Mouse (Mus musculus) forebrain, embryonic 14.5 days (tissue): ENCODE measurements at regions not wholly inside any gene's neighbourhood (a gene's known extent, or its start where the extent isn't known, plus 50 kb on each side); places are given as distances from the start of the nearest gene placed in this dataset.

Source experiments
- ATAC-seq: fragments of 200-750 bp; cut with Nextera tagmentation; 2 replicates; pipeline ENCODE4 v1.8.0; 2017; ENCODE audit warnings: mild to moderate bottlenecking, moderate library complexity
- DNase-seq: peaks from one replicate; pipeline ENCODE4 v3.0.0-alpha.2; 2015; ENCODE audit warnings: low spot score
- H3K27ac ChIP-seq: fragments of 300-500 bp; sonication (generic); 2 replicates; pipeline ENCODE4 v1.5.1; 2014; ENCODE audit warnings: low read depth, mild to moderate bottlenecking, control low read depth, low read length, moderate library complexity
- H3K27me3 ChIP-seq: fragments of 300-500 bp; sonication (generic); replicated peaks from 2 replicates; pipeline ENCODE4 v1.6.1; 2014; ENCODE audit warnings: low read length, control low read depth, mixed read lengths; ENCODE audit not compliant: control insufficient read depth, insufficient read depth
- H3K36me3 ChIP-seq: fragments of 300-500 bp; sonication (generic); 2 replicates; pipeline ENCODE4 v1.6.1; 2014; ENCODE audit warnings: low read length, control low read depth; ENCODE audit not compliant: control insufficient read depth, insufficient read depth
- H3K4me1 ChIP-seq: fragments of 300-500 bp; sonication (generic); 2 replicates; pipeline ENCODE4 v1.6.1; 2014; ENCODE audit warnings: antibody characterized with exemption, low read length, control low read depth; ENCODE audit not compliant: control insufficient read depth, insufficient read depth
- H3K4me2 ChIP-seq: fragments of 300-500 bp; sonication (generic); 2 replicates; pipeline ENCODE4 v1.6.1; 2014; ENCODE audit warnings: mild to moderate bottlenecking, control low read depth, low read length
- H3K4me3 ChIP-seq: fragments of 300-500 bp; sonication (generic); 2 replicates; pipeline ENCODE4 v1.5.1; 2014; ENCODE audit warnings: low read depth, low read length, control low read depth
- H3K9ac ChIP-seq: fragments of 300-500 bp; sonication (generic); 2 replicates; pipeline ENCODE4 v1.6.1; 2014; ENCODE audit warnings: mild to moderate bottlenecking, low read length, control low read depth, moderate library complexity
- H3K9me3 ChIP-seq: fragments of 300-500 bp; sonication (generic); replicated peaks from 2 replicates; pipeline ENCODE4 v1.6.1; 2016; ENCODE audit warnings: low read length, control low read depth, mixed read lengths; ENCODE audit not compliant: control insufficient read depth
- WGBS: fragments of 180-500 bp; shearing (Covaris S2); extraction: QIAGEN DNeasy Blood & Tissue Kit; methylation state at CpG from one replicate; pipeline ENCODE4 v1.1.7; 2014; 5-methylcytosine and 5-hydroxymethylcytosine counted together

DNA sequence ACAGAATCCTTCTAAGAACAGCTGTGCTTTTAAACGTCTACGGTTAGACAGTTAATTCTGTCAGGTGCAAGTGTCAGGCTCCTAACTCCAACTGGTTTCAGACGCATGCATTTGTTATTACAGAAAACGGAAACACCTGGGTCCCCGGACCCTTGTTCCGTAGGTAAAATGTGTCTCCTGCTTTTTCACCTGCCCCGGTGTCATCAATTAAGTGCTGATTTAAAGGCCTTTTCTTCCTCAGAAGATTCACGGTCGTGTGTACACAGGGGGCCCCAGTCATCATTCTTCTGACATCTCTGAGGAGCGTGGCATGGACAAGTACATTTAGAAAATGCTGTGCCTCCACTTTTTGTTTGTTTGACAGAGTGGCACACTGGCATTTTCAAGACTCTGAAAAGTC, 435.1 kb downstream of the Rps24 start:
- no peak overlapping the region for H3K4me2 ChIP-seq
- H3K36me3 ChIP-seq = no peaks in the 10 kb centered on the region
- ATAC-seq (no peak), DNase-seq (no peak)
- H3K27me3 ChIP-seq = no peaks in the 10 kb centered on the region
- H3K4me1 ChIP-seq = peaks cover 2% of the 10 kb centered on the region; the same call in 1 of the 2 replicates
- H3K27ac ChIP-seq = no peak overlapping the region
- H3K9ac ChIP-seq = no peak overlapping the region
- no peak overlapping the region for H3K4me3 ChIP-seq
- no peaks in the 10 kb centered on the region for H3K9me3 ChIP-seq
- WGBS = 86% methylated on average over 10 of the region's 10 CpGs

DNA sequence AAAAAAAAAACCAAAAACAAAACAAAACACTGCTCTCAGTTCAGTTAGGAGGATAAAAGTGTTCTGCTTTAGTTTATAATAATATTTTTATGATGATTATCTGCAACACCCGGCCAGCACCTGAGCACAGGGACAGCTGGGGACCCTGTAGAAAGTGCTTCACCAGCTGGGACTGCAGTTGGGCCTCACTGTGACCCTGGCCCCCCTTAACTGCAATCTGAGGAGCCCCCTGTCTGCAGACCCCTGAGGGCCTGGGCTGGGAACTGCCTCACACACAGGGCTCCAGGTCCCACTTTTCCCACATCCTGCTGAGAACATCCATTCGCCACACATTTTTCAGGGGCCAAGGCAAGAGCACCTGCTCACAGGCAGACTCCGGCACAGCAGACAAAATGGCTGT, 437.6 kb downstream of the Rps24 start:
- 75% methylated on average over 3 of the region's 3 CpGs for WGBS
- no peak overlapping the region for H3K9ac ChIP-seq
- peaks cover 2% of the 10 kb centered on the region; the same call in 1 of the 2 replicates for H3K4me1 ChIP-seq
- H3K27ac ChIP-seq = no peak overlapping the region
- no peak overlapping the region for H3K4me2 ChIP-seq
- no peaks in the 10 kb centered on the region for H3K36me3 ChIP-seq
- H3K4me3 ChIP-seq = no peak overlapping the region
- no peak for ATAC-seq
- H3K9me3 ChIP-seq = no peaks in the 10 kb centered on the region
- DNase-seq = no peak
- no peaks in the 10 kb centered on the region for H3K27me3 ChIP-seq

DNA sequence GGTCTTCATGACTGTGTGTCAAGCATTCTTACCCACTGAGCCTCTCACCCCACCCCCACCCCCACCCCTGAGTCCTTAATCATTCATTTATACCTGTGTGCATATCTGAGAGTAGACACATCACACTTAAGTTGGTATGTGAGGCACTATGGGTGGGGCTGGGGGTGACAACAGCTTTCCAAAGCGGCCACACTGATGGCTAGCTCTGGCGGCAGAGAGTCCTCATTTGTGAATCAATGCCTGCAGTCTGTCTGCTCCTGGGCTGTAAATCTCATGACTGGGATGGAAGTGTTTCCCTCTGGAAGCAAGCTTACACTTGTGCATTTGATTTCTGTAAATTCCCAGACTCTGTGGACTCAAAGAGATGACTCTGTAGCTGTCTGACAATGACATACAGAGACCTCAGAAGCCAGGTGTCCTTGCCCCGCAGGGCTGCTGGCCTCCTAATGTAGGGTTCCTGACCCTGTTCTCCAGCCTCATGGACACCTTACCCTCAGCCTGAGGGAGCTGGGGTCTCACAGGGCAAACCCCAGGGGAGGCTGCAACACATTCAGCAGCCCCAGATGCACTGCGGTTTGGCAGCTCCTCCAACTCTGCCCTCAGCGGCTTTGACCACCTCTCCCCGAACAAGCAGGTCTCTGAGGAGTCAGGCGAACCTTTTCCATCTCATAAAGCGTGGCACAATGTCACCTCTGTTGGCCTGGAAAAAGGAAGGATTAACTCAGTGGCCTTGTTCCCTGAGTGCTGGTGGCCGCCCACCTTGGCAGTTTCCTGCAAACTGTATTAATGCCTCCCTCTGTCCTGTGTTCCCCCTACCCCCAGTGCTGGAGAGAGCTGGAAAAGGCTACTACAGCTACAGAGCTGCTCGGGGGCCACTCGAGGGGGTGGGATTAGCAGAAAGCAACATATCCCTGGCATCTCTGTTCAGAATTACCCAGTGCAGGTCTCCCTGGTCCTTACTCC, 439.4 kb downstream of the Rps24 start:
- no peaks in the 10 kb centered on the region for H3K9me3 ChIP-seq
- DNase-seq = peak; percentile 7
- no peak overlapping the region for H3K4me3 ChIP-seq
- H3K4me1 ChIP-seq = peaks cover 2% of the 10 kb centered on the region; the same call in 1 of the 2 replicates
- H3K9ac ChIP-seq = no peak overlapping the region; the same call in 1 of the 2 replicates
- no peaks in the 10 kb centered on the region for H3K27me3 ChIP-seq
- ATAC-seq = no peak
- no peaks in the 10 kb centered on the region for H3K36me3 ChIP-seq
- 29% methylated on average over 11 of the region's 11 CpGs for WGBS
- H3K4me2 ChIP-seq = no peak overlapping the region
- no peak overlapping the region for H3K27ac ChIP-seq

DNA sequence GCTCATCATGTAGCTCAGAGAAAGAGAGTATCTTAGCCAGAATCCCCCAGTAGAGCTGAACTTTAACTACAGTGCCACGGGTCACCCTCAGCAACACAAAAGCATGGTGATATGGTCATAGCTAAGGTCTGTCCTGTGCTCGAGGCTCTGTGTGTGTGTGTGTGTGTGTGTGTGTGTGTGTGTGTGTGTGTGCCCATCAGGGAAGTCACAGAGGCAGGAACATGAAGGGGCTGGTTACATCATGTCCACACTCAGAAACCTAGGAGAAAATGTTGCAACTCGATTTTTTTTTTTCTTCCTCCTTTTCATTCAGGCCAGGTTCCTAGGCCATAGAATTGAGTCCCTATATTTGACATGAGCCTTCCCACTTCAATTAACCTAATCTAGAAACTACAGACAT, 441.8 kb downstream of the Rps24 start:
- no peaks in the 10 kb centered on the region for H3K27me3 ChIP-seq
- H3K9me3 ChIP-seq = no peaks in the 10 kb centered on the region
- no peak for ATAC-seq
- H3K4me1 ChIP-seq = peaks cover 2% of the 10 kb centered on the region; the same call in 1 of the 2 replicates
- H3K4me2 ChIP-seq = no peak overlapping the region
- no peak for DNase-seq
- no peak overlapping the region for H3K4me3 ChIP-seq
- WGBS = 82% methylated on average over 3 of the region's 3 CpGs
- H3K27ac ChIP-seq = no peak overlapping the region
- no peak overlapping the region for H3K9ac ChIP-seq
- H3K36me3 ChIP-seq = no peaks in the 10 kb centered on the region

DNA sequence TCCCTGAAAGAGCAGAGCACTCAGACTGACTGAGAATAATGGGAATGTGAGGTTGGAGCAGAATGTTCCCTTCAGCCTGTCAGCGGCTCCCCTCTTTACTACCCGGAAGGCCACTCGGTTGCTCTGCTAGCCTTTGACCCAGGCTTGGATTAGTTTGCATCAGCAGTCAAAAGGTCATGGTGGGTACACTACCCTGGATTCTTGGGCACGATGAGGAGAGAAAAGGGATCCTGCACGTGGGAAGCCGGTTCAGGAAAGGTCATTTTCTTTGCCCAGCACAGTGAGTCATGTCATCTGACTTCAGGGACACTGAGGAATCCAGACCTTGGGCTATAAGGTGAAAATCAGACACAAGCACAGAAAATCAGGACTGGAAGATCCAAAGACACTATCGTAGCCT, 443.3 kb downstream of the Rps24 start:
- Histone ChIP-seq H3K9me3 (no peaks in the 10 kb centered on the region), H3K4me1 (peaks cover 2% of the 10 kb centered on the region; the same call in 1 of the 2 replicates), H3K36me3 (no peaks in the 10 kb centered on the region), H3K27ac (no peak overlapping the region), H3K4me3 (no peak overlapping the region), H3K27me3 (no peaks in the 10 kb centered on the region), H3K9ac (no peak overlapping the region), H3K4me2 (no peak overlapping the region)
- no peak for DNase-seq
- WGBS = 75% methylated on average over 7 of the region's 7 CpGs
- no peak for ATAC-seq

DNA sequence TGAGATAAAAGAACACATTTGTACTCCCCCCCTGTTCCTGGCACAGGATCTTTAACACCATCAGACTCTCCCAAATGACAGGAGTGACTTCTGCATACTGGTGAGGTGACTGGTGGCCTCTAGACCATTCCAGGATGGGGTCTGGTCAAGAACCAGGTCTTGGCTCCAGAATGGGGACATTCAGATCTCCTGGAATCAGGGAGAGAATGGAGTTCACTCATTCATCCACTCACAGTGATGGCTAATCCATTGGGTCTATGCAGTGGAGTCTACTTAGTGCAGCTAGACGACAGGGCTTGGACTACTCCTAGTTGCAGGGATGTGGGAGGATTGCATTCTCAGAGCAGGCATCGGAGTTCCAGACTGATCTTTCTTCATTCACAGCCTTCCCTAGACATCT, 451.0 kb downstream of the Rps24 start:
- no peak for ATAC-seq
- Histone ChIP-seq H3K27me3 (no peaks in the 10 kb centered on the region), H3K9ac (no peak overlapping the region), H3K4me2 (no peak overlapping the region), H3K36me3 (no peaks in the 10 kb centered on the region), H3K27ac (no peak overlapping the region), H3K4me3 (no peak overlapping the region), H3K4me1 (peaks cover 8% of the 10 kb centered on the region), H3K9me3 (no peaks in the 10 kb centered on the region)
- WGBS = 85% methylated on average over 2 of the region's 2 CpGs
- DNase-seq = no peak

DNA sequence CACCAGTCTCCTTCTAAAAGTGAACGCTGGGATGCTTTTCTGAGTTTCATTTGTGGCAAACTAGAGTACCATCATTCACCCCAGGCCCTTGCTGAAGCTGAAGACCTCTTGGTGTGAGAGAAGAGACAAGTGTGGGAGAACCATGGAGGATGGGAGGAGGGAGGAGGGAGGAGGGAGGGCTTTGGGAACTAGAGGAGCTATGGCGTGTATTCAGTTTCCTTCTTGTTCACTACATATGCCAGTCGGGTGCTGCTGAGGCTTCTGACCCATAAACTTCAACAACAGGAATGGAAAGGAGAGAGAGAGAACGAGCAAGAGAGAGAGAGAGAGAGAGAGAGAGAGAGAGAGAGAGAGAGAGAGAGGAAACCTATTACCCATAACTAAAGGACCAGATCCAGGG, 452.1 kb downstream of the Rps24 start:
- H3K9me3 ChIP-seq = no peaks in the 10 kb centered on the region
- peak overlapping the region; percentile 45 for H3K27ac ChIP-seq
- DNase-seq = peak; percentile 17
- H3K36me3 ChIP-seq = no peaks in the 10 kb centered on the region
- no peak overlapping the region for H3K4me2 ChIP-seq
- H3K4me1 ChIP-seq = peaks cover 8% of the 10 kb centered on the region
- no peaks in the 10 kb centered on the region for H3K27me3 ChIP-seq
- peak; percentile 42; the same call in 1 of the 2 replicates for ATAC-seq
- WGBS = 55% methylated on average over 4 of the region's 4 CpGs
- H3K4me3 ChIP-seq = no peak overlapping the region
- H3K9ac ChIP-seq = no peak overlapping the region

DNA sequence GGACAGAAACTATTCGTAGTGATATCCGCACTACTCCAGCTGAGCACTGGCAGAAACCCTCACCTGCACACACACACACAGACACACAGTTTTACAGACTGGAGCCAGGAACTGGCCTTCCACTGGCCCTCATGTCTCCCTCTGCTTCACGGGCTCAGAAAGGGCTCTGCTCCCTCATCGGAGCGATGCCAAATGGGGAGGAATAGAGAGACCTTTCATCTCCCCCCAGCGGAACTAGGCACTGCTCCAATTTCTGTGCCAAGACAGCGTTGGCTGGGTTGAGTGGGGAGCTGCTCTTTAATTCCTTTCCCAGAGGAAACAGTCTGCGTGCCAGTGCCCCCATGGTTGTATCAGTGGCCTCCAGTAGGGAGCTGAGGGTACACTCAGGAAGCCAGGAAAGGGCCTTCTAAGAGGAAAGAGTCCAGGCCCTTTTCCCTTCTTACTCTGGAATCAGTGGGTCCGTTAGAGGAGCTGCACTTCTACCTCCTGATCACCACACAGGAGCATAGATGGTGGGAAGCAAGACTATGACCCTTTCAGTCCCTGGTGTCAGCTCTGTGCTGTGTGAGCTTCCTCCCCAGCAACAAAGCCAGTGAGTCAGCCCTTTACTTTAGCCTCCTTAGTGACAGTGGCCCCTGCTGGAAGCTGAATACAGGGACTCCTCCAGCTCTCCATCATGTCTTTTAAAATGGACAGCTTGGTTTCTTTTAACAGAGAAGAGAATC, 452.7 kb downstream of the Rps24 start:
- H3K4me1 ChIP-seq = peaks cover 8% of the 10 kb centered on the region
- no peak overlapping the region for H3K4me3 ChIP-seq
- H3K9ac ChIP-seq = no peak overlapping the region
- ATAC-seq (peak; percentile 90), DNase-seq (peak; percentile 94)
- H3K27ac ChIP-seq = peak overlapping the region; percentile 45
- no peaks in the 10 kb centered on the region for H3K36me3 ChIP-seq
- peak overlapping the region; percentile 5; the same call in 1 of the 2 replicates for H3K4me2 ChIP-seq
- no peaks in the 10 kb centered on the region for H3K9me3 ChIP-seq
- no peaks in the 10 kb centered on the region for H3K27me3 ChIP-seq
- 36% methylated on average over 9 of the region's 9 CpGs for WGBS

DNA sequence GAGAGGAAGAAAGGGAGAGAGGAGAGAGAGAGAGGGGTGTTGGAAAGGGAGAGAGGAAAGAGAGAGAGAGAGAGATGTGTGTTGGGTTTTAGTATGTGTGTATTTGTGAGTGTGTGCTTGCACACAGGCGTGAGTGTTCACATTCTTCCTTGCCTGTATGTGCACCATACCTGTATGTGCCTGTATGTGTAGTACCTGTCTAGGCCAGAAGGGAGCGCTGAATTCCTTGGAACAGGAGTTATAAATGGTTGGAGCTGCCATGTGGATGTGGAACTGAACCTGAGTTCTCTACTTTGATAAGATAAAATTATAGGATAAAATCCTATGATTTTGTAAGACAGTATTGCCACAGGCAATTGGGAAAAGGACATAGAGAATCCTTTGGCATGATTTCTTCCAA, 458.8 kb downstream of the Rps24 start:
- Histone ChIP-seq H3K9me3 (no peaks in the 10 kb centered on the region), H3K4me2 (no peak overlapping the region), H3K27ac (no peak overlapping the region), H3K4me1 (no peaks in the 10 kb centered on the region), H3K9ac (no peak overlapping the region), H3K27me3 (no peaks in the 10 kb centered on the region), H3K36me3 (no peaks in the 10 kb centered on the region), H3K4me3 (no peak overlapping the region)
- peak; percentile 17 for DNase-seq
- no peak for ATAC-seq
- 37% methylated on average over 2 of the region's 2 CpGs for WGBS
